Mouse (Mus musculus) gastrocnemius, adult 8-10 months (tissue): Measurements from ENCODE around the gene Olfr969. TPM values are rescaled to one million over a fixed set of nuclear protein-coding genes. Genes with fewer than 3 reads are reported as not detected.
"Not testable (repeated sequence)": the region's sequence is repeated elsewhere in the genome, so short reads cannot be mapped to it uniquely, and the experiment has no call there.

Experiments
- DNase-seq, 2 experiments: peaks; one replicate each; pipeline ENCODE4 v3.0.0; 2022; ENCODE audit warnings: low spot score in 2 of 2
- total RNA-seq, 4 experiments: library from RNA; stranded (reverse); gene quantifications; 2 replicates each; pipeline ENCODE4 v1.2.4; 2022

Gene Olfr969
- not detected for total RNA-seq

- no peak for DNase-seq
Measured at GRCm38 (mm10) chr9:39790558-39790957, at the start of gene Olfr969. Olfr969 (plus strand) TSS chr9:39790945.

GRCm38 (mm10) chr9:39745949-39746348 is 44.8 kb upstream of the Olfr969 start, which contains the start of gene Olfr967:
Olfr967 (plus strand) TSS chr9:39746249.
- DNase-seq = no peak

- DNase-seq = no peak
Measured at GRCm38 (mm10) chr9:39746428-39746827, 44.3 kb upstream of the Olfr969 start.

- DNase-seq = no peak
Measured at GRCm38 (mm10) chr9:39783153-39783552, 7.6 kb upstream of the Olfr969 start, which contains the start of gene Olfr968. Olfr968 (minus strand) TSS chr9:39783253.

- DNase-seq = no peak
Measured at GRCm38 (mm10) chr9:39808560-39808959, 17.8 kb downstream of the Olfr969 start, which contains the start of gene Olfr970. Olfr970 (plus strand) TSS chr9:39808860.

GRCm38 (mm10) chr9:39836576-39836975 is 45.8 kb downstream of the Olfr969 start, which contains the start of gene Olfr971:
Olfr971 (plus strand) TSS chr9:39836876.
- not testable (repeated sequence) for DNase-seq

Other genes with a start within 250 kb of the Olfr969 start
- gene Olfr958, start 236.9 kb upstream of the Olfr969 start, total RNA-seq = not detected
- gene Olfr959, start 215.4 kb upstream of the Olfr969 start, total RNA-seq = not detected
- under 1 TPM; 0.16 to 0.54 (median 0.34) TPM for gene AW551984, start 186.5 kb upstream of the Olfr969 start, total RNA-seq
- not detected for gene Olfr148, start 180.3 kb upstream of the Olfr969 start, total RNA-seq
- gene Olfr960, start 169.6 kb upstream of the Olfr969 start, total RNA-seq = not detected
- gene Olfr961, start 145.9 kb upstream of the Olfr969 start, total RNA-seq = not detected
- gene Olfr963, start 123.7 kb upstream of the Olfr969 start, total RNA-seq = not detected
- not detected for gene Olfr149, start 83.8 kb upstream of the Olfr969 start, total RNA-seq
- not detected for gene Olfr965, start 79.6 kb upstream of the Olfr969 start, total RNA-seq
- gene Olfr150, start 60.0 kb upstream of the Olfr969 start, total RNA-seq = not detected
- gene Olfr967, start 44.7 kb upstream of the Olfr969 start, total RNA-seq = not detected
- not detected for gene Olfr968, start 7.7 kb upstream of the Olfr969 start, total RNA-seq
- gene Olfr970, start 17.9 kb downstream of the Olfr969 start, total RNA-seq = not detected
- gene Olfr971, start 45.9 kb downstream of the Olfr969 start, total RNA-seq = not detected
- not detected for gene Olfr972, start 75.5 kb downstream of the Olfr969 start, total RNA-seq
- not detected for gene Olfr229, start 116.4 kb downstream of the Olfr969 start, total RNA-seq
- not detected for gene Olfr974, start 146.6 kb downstream of the Olfr969 start, total RNA-seq
- gene Olfr975, start 161.1 kb downstream of the Olfr969 start, total RNA-seq = not detected
- not detected for gene Olfr976, start 170.2 kb downstream of the Olfr969 start, total RNA-seq
- not detected for gene Olfr978, start 201.2 kb downstream of the Olfr969 start, total RNA-seq
- gene Olfr979, start 212.5 kb downstream of the Olfr969 start, total RNA-seq = not detected
- gene Olfr980, start 218.6 kb downstream of the Olfr969 start, total RNA-seq = not detected
- gene Olfr981, start 230.5 kb downstream of the Olfr969 start, total RNA-seq = not detected